Mouse (Mus musculus) subcutaneous adipose tissue, adult 2 months (tissue): Measurements from ENCODE around the gene Slc35d2. TPM values are rescaled to one million over a fixed set of nuclear protein-coding genes. Genes with fewer than 3 reads are reported as not detected.

Experiments used
- polyA plus RNA-seq: library from polyadenylated mRNA; depleted of rRNA; stranded (reverse); fragments of >200 nt; gene quantifications from 2 replicates; pipeline ENCODE4 v1.2.3, GENCODE M21; 2012; ENCODE audit warnings: low replicate concordance; rRNA removed

Slc35d2 gene
- polyA plus RNA-seq = 6.2 and 9.3 TPM in 2 replicates

DNA sequence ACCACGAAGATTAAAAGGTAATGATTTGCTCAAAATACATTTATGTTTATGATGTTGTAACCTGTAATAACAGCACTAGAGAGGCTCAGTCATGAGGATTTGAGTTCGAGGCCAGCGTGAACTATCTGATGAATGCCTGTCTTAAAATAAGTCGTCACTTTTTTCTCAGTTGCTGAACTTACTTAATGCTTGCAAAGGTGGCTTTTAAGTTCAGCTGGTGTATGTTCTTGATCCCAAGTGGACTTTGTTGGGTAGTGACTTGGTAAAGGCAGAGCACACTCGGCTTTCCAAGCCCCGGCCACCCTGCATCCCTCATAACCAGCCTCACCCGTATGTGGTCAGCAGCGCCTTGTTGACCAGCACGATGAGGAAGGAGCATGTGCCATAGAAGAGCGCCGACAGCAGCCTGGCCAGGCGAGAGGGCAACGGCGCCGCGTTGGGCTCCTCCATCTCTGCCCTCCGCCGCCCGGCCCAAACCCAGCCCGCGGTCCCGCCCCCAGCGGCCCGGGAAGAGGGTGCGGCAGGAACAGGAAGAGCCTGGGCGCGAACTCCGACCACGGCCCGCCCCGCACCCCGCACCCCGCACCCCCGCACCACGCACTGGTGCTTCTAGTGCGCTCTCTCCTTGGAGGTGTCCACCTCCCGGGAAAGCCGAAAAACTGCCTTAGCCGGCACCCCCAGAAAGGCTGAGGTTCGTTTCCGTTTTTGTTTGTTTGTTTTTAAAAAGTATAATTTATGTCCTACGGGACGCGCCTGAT is at the start of gene Slc35d2:
Gene Slc35d2, minus strand, starts transcription at position 511 of the 758 bp plus-strand sequence.

DNA sequence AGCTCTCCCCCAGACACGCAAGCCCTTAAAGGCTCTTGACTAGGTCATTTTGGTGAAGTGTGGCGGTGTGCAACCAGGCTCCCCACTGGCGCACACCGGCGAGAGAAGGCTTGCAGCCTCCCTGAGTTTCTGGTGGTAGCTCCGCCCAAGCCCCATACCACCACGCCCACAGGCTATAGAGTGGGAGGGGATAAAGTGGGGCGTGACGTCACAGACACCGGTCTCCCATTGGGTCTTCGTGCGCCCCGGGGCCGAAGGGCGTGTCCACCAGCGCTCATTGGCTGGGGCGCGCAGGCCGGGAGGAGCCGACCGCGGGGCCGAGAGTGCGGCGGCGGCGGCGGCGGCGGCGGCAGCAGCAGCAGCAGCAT is 32.4 kb upstream of the Slc35d2 start, which contains the start of gene Habp4:
Gene Habp4, plus strand, starts transcription at position 277 of the 368 bp plus-strand sequence.

DNA sequence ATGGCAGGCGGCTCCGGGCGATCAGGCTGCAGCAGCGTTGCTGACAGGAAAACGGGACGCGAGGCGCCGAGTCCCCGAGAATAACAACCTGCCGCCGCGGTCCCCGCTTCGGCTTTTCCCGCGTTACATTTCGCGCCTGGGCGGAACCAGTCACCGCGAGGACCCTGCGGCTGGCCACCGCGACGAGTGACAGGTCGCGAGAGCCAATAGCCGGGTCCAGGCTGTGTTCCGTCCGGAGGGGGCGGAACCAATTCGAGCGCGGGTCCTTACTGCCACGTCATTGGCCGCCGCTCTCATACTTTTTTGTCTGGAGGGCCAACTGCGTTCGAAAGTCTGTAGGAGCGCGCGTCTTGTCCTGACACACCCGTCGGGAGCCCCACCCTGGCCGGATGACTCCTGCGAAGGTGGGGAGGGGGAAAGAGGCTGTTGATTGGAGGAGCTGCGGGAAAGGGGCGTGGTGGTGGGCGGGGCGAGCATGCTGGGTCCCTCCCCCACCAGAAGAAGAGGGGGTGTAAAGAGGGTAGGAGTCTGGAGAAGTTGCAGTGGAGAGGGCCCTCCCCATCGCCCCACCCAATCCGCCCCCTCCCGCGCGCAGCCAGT is 24.0 kb upstream of the Slc35d2 start, which contains the start of gene Zfp367:
Gene Zfp367, minus strand, starts transcription at position 120 of the 600 bp plus-strand sequence.

DNA sequence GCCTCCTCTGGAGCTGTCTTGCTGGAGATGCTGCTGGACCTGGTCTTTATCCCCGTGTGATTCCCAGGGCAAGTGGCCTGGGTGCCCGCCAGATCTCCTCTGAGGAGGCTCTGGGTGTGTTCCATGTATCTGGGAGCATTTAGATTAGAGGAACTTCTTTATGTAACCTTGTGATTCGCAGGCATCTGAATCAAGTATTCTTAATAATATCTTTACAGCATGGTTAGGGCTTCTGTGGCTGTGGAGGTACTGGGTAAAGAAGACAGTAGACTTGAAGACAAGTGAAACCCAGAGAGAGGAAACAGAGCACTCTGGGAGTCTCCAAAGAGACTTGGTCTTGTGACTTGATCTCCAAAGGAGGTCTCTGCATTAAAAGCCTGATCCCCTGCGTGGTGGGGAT is 40.0 kb downstream of the Slc35d2 start, which contains the start of gene Hsd17b3:
Gene Hsd17b3, minus strand, starts transcription at position 101 of the 400 bp plus-strand sequence.

Other genes starting within 250 kb of the Slc35d2 start
- not detected in 2 replicates for gene Hsd17b3, start 40.1 kb downstream of the Slc35d2 start, polyA plus RNA-seq
- gene Zfp367, start 23.8 kb upstream of the Slc35d2 start, polyA plus RNA-seq = 12.9 and 13.7 TPM in 2 replicates
- gene Habp4, start 32.5 kb upstream of the Slc35d2 start, polyA plus RNA-seq = 16.8 and 24.8 TPM in 2 replicates
- gene Cdc14b, start 145.9 kb upstream of the Slc35d2 start, polyA plus RNA-seq = 3.7 and 4.7 TPM in 2 replicates
- gene Aaed1, start 183.3 kb upstream of the Slc35d2 start, polyA plus RNA-seq = 18.5 and 20.7 TPM in 2 replicates
- gene Ctsl, start 241.5 kb upstream of the Slc35d2 start, polyA plus RNA-seq = 251 and 750 TPM in 2 replicates